Mouse (Mus musculus) myocyte (in vitro differentiated cells): ENCODE data around the gene Rimbp2. TPM values are rescaled to one million over a fixed set of nuclear protein-coding genes. Genes with fewer than 3 reads are reported as not detected.

Source experiments
- H3K27me3 ChIP-seq: one replicate; pipeline ENCODE4 v1.6.1; 2011; ENCODE audit not compliant: control insufficient read depth, insufficient read depth, insufficient read length
- H3K36me3 ChIP-seq: one replicate; pipeline ENCODE4 v1.6.1; 2011; ENCODE audit not compliant: control insufficient read depth, insufficient read depth
- H3K4me2 ChIP-seq: one replicate; pipeline ENCODE4 v1.6.1; 2011; ENCODE audit warnings: low read depth, control low read depth
- H3K4me3 ChIP-seq: one replicate; pipeline ENCODE4 v1.5.1; 2011; ENCODE audit warnings: mild to moderate bottlenecking, control low read depth, moderate library complexity
- H3K79me2 ChIP-seq: one replicate; pipeline ENCODE4 v1.6.1; 2011; ENCODE audit not compliant: control insufficient read depth, insufficient read depth
- H3ac ChIP-seq: one replicate; pipeline ENCODE4 v1.6.1; 2011; ENCODE audit not compliant: control insufficient read depth, insufficient read length
- CEBPB ChIP-seq: IDR thresholded peaks from 2 replicates; pipeline ENCODE4 v1.6.1; 2011; ENCODE audit warnings: mild to moderate bottlenecking, moderate library complexity; ENCODE audit not compliant: poor library complexity, insufficient read depth, severe bottlenecking
- E2F4 ChIP-seq: IDR thresholded peaks from one replicate; pipeline ENCODE4 v1.6.1; 2011; ENCODE audit warnings: mild to moderate bottlenecking, control low read depth, moderate library complexity; ENCODE audit not compliant: insufficient read depth
- MAX ChIP-seq: IDR thresholded peaks from one replicate; pipeline ENCODE4 v1.6.1; 2011; ENCODE audit warnings: low read depth, mild to moderate bottlenecking, control low read depth
- MYOD1 ChIP-seq, 3 experiments: IDR thresholded peaks; one replicate each; pipeline ENCODE4 v1.6.1; 2011; ENCODE audit warnings: control low read depth in 2 of 3, low read depth in 2 of 3, mild to moderate bottlenecking in 2 of 3, moderate library complexity in 1 of 3; ENCODE audit not compliant: insufficient read length in 2 of 3, control insufficient read depth in 1 of 3
- MYOG ChIP-seq, 3 experiments: IDR thresholded peaks; one replicate each; pipeline ENCODE4 v1.6.1; 2011; ENCODE audit warnings: control low read depth in 2 of 3, low read depth in 2 of 3, mild to moderate bottlenecking in 2 of 3; ENCODE audit not compliant: insufficient read length in 2 of 3, control insufficient read depth in 1 of 3, insufficient read depth in 1 of 3
- POLR2A ChIP-seq: IDR thresholded peaks from one replicate; pipeline ENCODE4 v1.6.1; 2011; ENCODE audit warnings: low read depth, mild to moderate bottlenecking, control low read depth, moderate library complexity; ENCODE audit not compliant: insufficient read length
- POLR2AphosphoS2 ChIP-seq: IDR thresholded peaks from one replicate; pipeline ENCODE4 v1.6.1; 2011; ENCODE audit warnings: low read depth, control low read depth; ENCODE audit not compliant: insufficient read length
- REST ChIP-seq: IDR thresholded peaks from one replicate; pipeline ENCODE4 v1.6.1; 2011; ENCODE audit warnings: mild to moderate bottlenecking, control low read depth, moderate library complexity; ENCODE audit not compliant: insufficient read depth, insufficient read length
- SRF ChIP-seq: IDR thresholded peaks from one replicate; pipeline ENCODE4 v1.6.1; 2011; ENCODE audit warnings: low read depth; ENCODE audit not compliant: control insufficient read depth, insufficient read length
- TCF12 ChIP-seq: IDR thresholded peaks from one replicate; pipeline ENCODE4 v1.6.1; 2011; ENCODE audit warnings: mild to moderate bottlenecking, control low read depth; ENCODE audit not compliant: poor library complexity, insufficient read depth, severe bottlenecking
- TCF3 ChIP-seq: IDR thresholded peaks from one replicate; pipeline ENCODE4 v1.6.1; 2011; ENCODE audit warnings: low read depth, control low read depth; ENCODE audit not compliant: insufficient read length
- USF1 ChIP-seq: IDR thresholded peaks from one replicate; pipeline ENCODE4 v1.6.1; 2011; ENCODE audit warnings: low read depth, mild to moderate bottlenecking, control low read depth, moderate library complexity
- polyA plus RNA-seq: library from polyadenylated mRNA; unstranded; fragments of >200 nt; fragmentation: generic; extraction: Trizol; gene quantifications from one replicate; pipeline ENCODE4 v1.2.1, GENCODE M21; 2012; ENCODE audit warnings: missing spikeins

Rimbp2 gene
- polyA plus RNA-seq, 1 experiment, result not detected

GRCm38 (mm10) chr5:128879092-128879491 lies 74.2 kb downstream of the Rimbp2 start:
- no peaks in the 10 kb centered on the region for H3K79me2 ChIP-seq
- TF ChIP-seq REST (peak; percentile 18), POLR2AphosphoS2 (no peak)
- H3K36me3 ChIP-seq, result no peaks in the 10 kb centered on the region
- H3K27me3 ChIP-seq, result no peaks in the 10 kb centered on the region
- H3ac ChIP-seq, result no peak overlapping the region
- no peak overlapping the region for H3K4me2 ChIP-seq
- no peak overlapping the region for H3K4me3 ChIP-seq

GRCm38 (mm10) chr5:128877425-128878035 lies 75.8 kb downstream of the Rimbp2 start:
- TF ChIP-seq E2F4, result no peak
- no peak for TF ChIP-seq SRF
- Histone ChIP-seq H3K27me3 (no peaks in the 10 kb centered on the region), H3ac (no peak overlapping the region), H3K36me3 (no peaks in the 10 kb centered on the region), H3K79me2 (no peaks in the 10 kb centered on the region), H3K4me2 (no peak overlapping the region), H3K4me3 (no peak overlapping the region)

- no peak for TF ChIP-seq TCF12
- no peak for TF ChIP-seq SRF
- no peak for TF ChIP-seq POLR2AphosphoS2
- TF ChIP-seq MYOG (IDR thresholded peaks at IDR 0.05; ENCODE audit: control insufficient read depth in 1 of 3, insufficient read depth in 1 of 3, insufficient read length in 2 of 3, low read depth in 2 of 3), result no peak
- TF ChIP-seq REST, result no peak
- TF ChIP-seq E2F4, result no peak
- no peak for TF ChIP-seq USF1
- TF ChIP-seq MYOD1 (IDR thresholded peaks at IDR 0.05; ENCODE audit: control insufficient read depth in 1 of 3, insufficient read length in 2 of 3, low read depth in 2 of 3), result no peak
- Histone ChIP-seq H3K36me3 (no peaks in the 10 kb centered on the region), H3K27me3 (no peaks in the 10 kb centered on the region), H3K79me2 (no peaks in the 10 kb centered on the region), H3K4me2 (no peak overlapping the region), H3K4me3 (no peak overlapping the region), H3ac (no peak overlapping the region)
These were observed 81.6 kb downstream of the Rimbp2 start for GRCm38 (mm10) chr5:128871706-128872105.

GRCm38 (mm10) chr5:128866811-128867210 lies 86.5 kb downstream of the Rimbp2 start:
- H3K4me3 ChIP-seq, result no peak overlapping the region
- no peaks in the 10 kb centered on the region for H3K79me2 ChIP-seq
- no peak overlapping the region for H3K4me2 ChIP-seq
- no peaks in the 10 kb centered on the region for H3K27me3 ChIP-seq
- TF ChIP-seq POLR2A, result no peak
- TF ChIP-seq TCF3, result no peak
- TF ChIP-seq MAX, result no peak
- TF ChIP-seq E2F4, result no peak
- TF ChIP-seq MYOD1 (IDR thresholded peaks at IDR 0.05; ENCODE audit: control insufficient read depth in 1 of 3, insufficient read length in 2 of 3, low read depth in 2 of 3), result no peak
- TF ChIP-seq TCF12, result no peak
- TF ChIP-seq CEBPB, result no peak
- TF ChIP-seq REST, result no peak
- TF ChIP-seq USF1, result no peak
- no peak for TF ChIP-seq SRF
- TF ChIP-seq MYOG (IDR thresholded peaks at IDR 0.05; ENCODE audit: control insufficient read depth in 1 of 3, insufficient read depth in 1 of 3, insufficient read length in 2 of 3, low read depth in 2 of 3), result no peak
- no peak for TF ChIP-seq POLR2AphosphoS2
- no peak overlapping the region for H3ac ChIP-seq
- no peaks in the 10 kb centered on the region for H3K36me3 ChIP-seq

DNA sequence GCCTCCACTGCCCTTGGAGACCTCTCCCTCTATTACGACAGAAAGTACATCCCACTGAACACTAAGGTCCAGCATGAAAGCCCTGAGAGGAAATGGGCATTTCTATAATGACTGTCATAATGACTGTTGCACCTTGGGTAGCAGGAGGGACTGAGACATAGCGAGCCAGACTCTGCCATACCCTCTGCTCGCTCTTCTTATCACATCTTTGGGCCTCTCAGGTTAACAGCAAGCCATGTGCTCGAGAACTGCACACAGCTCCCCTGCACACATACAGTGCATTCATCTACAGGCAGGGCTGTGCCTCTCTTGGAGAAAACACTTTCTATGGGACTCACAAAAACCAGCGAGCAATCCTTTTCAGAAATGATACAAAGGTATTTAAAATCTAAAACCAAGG lies 87.0 kb downstream of the Rimbp2 start:
- no peaks in the 10 kb centered on the region for H3K27me3 ChIP-seq
- H3K79me2 ChIP-seq, result no peaks in the 10 kb centered on the region
- no peaks in the 10 kb centered on the region for H3K36me3 ChIP-seq
- no peak overlapping the region for H3ac ChIP-seq
- no peak overlapping the region for H3K4me2 ChIP-seq
- no peak overlapping the region for H3K4me3 ChIP-seq
- TF ChIP-seq MYOG (IDR thresholded peaks at IDR 0.05; ENCODE audit: control insufficient read depth in 1 of 3, insufficient read depth in 1 of 3, insufficient read length in 2 of 3, low read depth in 2 of 3) (no peak), E2F4 (no peak), POLR2A (no peak), CEBPB (no peak), USF1 (no peak), TCF12 (no peak), MAX (no peak), POLR2AphosphoS2 (no peak), SRF (no peak), REST (no peak), TCF3 (no peak), MYOD1 (IDR thresholded peaks at IDR 0.05; ENCODE audit: control insufficient read depth in 1 of 3, insufficient read length in 2 of 3, low read depth in 2 of 3) (no peak)
